Mouse (Mus musculus) layer of hippocampus, adult 11-12 months (tissue): ENCODE measurements around the gene Man2b2.

Experiments used
- DNase-seq: peaks from one replicate; pipeline ENCODE4 v3.0.0; 2022; ENCODE audit warnings: low spot score

Gene Man2b2

DNA sequence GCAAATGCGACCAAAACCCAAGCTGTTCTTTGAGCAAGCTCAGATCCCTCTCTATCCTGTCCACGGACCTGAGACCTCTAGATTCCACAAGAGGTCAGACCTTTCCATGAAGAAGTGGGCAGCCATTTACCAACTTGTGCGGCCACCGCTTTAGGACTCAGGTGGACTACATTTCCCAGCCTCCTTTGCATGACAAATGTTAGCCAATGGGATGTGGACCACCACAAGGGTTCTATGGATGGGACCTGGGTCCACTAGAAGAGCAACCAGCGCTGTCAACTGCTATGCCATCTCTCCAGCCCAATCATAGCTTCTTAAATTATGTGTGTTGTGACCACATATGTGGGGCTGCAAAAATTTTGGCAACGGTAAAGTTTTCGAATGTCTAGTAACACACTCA, 819 bp upstream of the Man2b2 start:
- peak; percentile 53 for DNase-seq

DNA sequence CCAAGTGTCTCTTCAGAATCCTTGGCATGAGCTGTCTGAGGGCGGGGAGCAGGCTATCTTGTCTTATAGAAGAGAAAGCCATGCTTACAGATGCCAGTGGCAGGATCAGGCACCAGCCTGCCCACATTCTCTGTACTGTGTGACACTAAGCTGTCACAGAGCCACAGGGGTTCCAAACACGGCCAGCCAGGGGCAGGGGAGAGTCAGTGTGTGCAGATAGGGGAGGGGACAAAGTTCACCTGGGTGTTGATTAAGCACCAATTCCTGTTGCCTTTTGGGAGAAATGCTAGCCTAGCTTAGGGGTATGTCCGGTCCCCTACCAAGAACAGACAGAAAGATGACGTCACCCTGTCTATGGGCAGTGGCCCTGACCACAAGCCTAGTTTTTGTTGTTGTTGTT, 1.4 kb downstream of the Man2b2 start:
- no peak for DNase-seq

- DNase-seq, result no peak
Measured at GRCm38 (mm10) chr5:36822907-36823306, 7.5 kb downstream of the Man2b2 start.

DNA sequence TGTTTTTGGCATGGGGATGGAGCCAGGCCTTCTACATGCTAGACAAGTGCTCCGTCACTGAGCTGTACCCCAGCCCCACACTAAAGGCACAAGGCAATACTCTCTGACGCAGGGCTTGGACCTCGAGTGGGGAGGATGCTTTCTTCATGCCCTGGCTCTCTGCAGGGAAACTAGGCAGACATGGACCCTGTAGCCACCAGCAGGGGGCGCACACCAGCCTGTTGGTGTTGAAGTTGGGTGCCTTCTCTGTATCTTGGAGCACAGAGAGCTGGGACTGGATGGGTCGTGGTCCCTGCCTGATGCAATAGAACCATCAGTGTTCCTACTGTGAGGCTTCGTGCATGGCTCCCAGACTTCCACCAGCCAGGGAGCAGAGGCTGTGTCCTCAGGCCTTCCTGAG, 10.3 kb downstream of the Man2b2 start:
- peak; percentile 71 for DNase-seq

DNA sequence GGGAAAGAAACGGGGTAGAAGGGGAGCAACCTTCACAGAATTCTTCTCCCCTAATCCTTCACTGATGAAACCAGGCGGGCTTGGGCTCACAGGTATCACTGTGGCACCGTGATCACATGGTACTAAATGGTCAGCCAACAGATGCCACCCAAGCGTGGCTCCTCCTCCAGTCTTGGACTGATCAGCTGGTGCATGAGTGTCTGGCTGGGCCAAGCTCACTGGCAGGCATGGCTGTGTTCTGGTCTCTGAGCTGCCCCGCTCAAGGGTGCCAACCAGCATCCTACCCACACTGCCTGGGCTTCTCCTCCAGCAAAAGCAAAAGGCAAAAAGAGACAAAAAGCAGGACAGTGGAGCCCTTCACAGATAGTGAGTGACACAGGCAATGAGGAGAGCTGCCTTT, 10.7 kb downstream of the Man2b2 start:
- DNase-seq, result no peak

GRCm38 (mm10) chr5:36817738-36818137, 12.7 kb downstream of the Man2b2 start:
- no peak for DNase-seq

DNA sequence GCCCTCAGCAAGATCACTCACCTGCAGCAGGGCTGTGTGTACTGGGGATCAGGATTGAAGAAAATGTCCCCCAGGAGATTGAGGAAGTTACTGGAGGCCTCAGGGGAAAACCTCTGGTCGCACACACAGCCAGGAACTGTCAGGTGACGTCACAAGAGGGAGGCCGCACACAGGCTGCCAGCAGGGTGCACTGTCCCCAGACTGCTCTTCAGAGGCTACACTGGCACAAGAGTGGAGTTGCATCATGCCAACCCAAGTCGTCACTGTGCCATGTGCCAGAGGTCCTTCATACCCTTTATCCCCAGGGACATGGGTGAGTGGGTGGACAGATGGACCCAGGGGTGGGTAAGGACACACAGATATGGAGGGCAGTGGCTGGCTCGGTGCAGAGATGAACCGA, 15.9 kb downstream of the Man2b2 start:
- DNase-seq, result no peak

DNA sequence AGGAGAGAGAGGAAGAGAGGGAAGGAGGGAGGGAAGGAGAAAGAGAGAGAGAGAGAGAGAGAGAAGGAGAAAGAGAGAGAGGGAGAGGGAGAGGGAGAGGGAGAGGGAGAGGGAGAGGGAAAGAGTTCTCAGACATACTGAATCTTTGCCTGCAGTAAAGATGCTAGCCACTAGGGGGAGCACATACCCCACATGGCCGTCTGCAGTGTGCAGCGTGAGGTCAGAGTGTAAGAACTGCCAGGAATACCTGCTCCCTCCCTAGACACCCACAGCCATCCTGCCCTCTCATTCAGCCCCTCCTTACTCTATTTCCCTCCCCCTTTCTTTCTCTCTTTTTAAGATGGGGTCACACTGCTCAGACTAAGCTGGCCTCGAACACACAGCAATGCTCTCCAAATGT, 19.0 kb downstream of the Man2b2 start:
- peak; percentile 74 for DNase-seq

DNA sequence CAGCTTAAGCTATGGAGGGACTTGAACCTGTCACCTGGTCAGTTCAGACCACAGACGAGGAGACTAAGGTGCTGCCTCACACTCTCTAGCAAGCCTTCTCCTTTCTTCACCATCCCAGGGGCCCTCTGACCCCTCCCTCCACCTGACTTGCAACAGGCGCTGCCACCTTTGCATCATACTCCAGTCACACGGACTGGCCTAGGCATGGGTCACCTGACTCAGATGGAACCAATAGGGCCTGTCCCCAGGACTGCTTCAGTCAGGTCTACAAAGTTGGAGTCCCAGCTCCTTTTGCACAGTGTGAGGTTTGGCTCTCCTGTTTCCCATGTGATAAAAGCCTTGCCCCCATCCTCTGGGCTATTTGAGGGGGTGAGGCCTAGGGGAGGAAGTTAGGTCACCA, 19.8 kb downstream of the Man2b2 start:
- DNase-seq, result no peak

DNA sequence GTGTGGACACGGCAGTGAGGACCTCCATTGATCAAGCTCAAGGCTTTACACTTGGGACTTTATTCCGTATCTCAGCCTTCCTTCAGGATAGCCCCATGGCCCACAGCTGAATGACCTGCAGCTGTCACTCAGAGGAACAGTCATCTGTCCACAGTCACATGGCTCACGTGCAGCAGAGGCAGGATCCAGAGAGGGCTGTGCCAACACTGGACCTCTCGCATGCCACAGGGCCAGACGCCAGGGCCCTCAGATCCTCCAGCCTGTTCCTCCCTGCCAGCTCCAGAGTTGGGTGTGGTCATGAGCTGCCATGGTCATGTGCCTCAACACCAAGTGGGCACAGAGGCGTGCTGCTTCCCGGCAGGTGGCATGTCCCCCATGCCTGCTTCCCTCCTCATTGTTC, 21.3 kb downstream of the Man2b2 start:
- DNase-seq, result no peak

DNA sequence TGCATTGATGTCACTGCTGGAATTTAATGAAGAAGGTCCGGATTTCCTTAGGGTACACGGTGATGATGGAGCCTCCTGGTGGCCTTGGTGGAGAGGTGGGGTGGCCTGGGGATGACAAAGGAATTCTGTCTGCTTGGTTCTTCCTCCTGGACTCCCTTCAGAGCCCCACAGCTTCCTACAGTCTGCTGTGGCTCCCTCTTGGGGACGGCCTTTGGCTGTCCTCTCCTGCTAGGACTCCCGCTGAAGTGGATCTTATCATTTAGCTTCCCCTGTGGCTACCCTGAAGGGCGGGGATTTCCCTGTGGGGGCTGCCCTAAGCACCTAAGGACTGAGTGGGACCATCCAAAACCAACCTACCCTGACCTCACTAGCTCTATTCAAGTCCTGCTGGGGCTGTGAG, 23.3 kb downstream of the Man2b2 start:
- no peak for DNase-seq

DNA sequence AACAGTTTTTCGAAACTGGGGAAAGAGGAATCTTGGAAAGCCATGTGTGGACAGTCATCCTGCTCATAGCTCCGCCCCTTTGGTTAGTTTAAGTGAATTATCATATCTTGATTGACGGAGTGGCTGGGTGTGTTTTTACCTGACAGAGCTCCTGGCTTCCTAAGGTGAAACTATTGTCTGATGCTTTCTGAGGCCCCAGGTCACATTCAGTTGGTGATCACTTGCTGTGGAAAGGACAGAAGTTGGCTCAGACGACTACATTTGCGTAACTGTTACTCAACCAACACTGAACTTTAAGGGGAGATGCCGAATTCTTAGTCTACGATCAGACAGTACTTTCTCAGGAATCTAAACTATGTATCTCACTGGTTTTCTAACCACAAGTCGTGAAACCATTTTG, 33.2 kb downstream of the Man2b2 start:
- DNase-seq, result no peak

DNA sequence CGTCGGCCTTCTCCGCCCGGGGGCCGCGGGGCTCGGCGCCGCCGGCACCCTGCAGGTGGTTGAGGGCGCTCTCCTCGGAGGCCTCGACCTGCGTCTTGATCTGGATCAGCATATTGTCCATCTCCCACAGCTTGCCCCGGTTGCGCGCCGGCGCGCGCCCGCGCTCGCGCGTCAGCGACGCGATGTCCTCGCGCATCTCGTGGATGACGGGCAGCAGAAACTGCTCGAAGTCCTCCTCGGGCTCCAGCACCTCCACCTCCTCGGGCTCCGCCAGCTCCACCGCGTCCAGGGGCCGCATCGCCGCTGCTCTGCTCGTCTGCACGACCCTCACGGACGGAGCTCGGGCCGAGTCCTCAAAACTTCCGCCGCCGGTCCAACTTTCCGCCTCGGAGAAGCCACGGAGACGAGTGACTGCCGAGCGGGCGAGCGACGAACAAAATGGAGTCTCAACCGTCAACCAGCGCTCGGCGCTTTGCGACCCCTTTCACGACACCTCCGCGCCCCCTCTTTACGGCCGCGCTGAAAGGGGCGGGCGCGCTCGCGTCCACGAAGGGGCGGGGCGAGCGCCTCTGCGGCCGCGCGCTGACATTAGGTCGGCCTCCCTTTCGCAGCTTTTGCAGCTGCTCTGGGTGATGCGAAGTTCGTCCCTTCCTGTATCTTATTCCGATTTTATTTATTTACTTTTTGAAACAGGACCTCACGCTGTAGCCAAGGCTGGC, 34.0 kb downstream of the Man2b2 start, which contains the start of gene Mrfap1:
Mrfap1 (minus strand) TSS at position 477 of the 719 bp plus-strand sequence.
- peak; percentile 93 for DNase-seq

GRCm38 (mm10) chr5:36795647-36796295, 34.7 kb downstream of the Man2b2 start:
- DNase-seq, result peak; percentile 72

DNA sequence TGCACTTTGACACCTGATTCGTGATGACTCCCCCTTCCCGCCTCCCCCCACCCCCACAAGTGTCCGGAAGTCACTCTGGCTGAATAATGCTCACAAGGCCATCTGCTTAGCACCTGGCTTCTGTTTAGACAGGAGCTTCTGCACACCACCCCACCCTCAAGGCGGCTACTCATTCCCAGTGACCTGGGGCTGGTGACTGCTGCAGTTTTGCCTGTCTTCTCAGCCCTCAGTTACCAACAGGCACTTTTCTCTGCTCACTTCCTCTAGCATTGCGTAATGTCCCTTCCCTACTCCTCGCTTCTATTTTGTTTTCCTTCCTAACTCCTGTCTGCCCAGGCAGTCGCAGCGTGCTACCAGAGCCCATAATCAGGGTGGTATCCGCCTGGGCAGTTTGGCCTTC, 38.6 kb downstream of the Man2b2 start:
- DNase-seq, result no peak

- DNase-seq, result no peak
Measured at GRCm38 (mm10) chr5:36786052-36786451, 44.4 kb downstream of the Man2b2 start.

DNA sequence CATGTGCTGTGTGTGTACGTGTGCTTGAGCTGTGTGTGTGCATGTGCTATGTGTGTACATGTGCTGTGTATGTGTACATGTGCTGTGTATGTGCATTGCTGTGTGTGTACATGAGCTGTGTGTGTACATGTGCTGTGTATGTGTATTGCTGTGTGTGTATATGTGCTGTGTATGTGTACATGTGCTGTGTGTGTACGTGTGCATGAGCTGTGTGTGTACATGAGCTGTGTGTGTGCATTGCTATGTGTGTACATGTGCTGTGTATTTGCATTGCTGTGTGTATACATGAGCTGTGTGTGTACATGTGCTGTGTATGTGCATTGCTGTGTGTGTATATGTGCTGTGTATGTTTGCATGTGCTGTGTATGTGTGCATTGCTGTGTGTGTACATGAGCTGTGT, 50.9 kb downstream of the Man2b2 start:
- no peak for DNase-seq

GRCm38 (mm10) chr5:36778901-36779300, 51.6 kb downstream of the Man2b2 start:
- no peak for DNase-seq

DNA sequence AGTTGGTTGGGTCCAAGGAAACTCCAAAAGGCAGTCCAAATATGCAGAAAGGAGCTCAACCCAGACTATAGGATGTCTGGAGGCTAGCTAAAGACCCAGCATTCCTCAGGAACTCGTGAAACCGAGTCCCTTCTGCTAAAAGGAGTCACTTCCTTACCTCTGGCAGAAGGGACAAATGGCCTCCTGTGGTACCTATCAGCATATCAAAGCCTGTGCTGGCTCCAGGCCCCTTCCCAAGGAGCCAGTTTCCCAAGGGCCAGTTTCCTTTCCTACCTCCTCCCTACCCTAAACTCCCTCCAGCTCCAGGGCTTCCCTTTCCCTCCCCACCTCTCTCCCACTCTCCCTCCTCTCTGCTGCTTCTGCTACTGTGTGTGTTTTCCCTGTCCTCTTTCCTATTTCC, 53.3 kb downstream of the Man2b2 start:
- DNase-seq, result no peak

DNA sequence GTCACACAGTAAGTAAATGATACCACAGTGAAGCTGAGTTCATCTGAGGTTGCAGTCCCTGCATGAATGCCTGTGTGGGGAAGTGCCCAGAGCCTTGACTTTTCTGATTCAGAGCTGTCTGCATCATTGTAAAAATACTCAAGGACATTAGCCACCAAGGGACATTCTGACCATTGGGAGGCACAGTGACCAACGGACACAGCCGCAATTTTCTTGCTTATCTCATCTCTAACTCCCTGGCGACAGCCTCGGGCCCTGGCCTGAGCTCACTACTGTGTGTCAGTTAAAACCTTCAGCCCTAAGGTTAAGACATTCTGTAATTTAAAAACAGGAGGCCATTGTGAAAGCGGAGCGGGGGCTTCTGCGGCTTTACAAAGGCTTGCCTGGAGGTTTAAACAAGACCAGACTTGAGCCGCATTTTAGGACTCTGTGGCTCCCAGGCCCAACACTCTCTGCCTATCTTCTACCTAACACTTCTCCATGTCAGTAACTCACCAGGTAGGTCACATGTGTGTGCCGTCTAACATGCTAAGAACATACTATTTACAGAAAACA, 54.4 kb downstream of the Man2b2 start:
- DNase-seq, result no peak

DNA sequence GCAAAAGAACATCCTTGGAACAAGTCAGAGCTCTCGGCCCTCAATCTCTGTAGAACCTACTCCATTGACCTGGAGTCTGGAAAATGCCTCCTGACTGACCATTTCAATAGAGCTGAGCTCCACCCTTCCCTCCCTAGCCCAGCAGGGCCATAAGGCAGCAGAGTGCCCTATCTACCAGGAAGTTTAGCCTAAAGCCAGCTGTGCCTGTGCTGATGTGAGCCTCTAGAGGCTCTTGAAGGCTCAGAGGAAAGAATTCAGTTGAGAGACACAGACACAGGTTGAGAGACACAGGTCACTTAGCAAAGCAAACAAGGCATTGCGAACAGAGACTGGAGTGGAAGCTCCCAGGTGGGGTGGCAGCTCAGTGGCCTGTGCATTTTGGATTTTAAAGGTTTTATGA, 55.1 kb downstream of the Man2b2 start:
- no peak for DNase-seq

DNA sequence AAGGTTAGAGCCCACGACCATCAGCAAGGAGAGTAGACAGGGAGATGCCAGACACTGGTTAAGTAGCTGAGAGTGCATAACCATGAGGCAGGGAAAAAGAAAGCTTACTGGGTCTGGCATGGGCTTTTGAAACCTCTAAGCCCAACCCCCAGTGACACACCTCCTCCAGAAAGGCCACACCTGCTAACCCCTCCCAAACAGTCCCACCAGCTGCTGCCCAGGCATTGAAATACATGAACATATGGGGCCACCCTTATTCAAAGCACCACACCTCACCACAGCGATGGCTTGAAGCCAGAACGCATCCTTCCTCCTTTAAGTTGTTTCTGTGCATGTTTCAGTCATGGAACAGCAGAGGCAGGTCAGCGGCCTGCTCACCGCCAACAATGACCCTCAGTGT, 57.9 kb downstream of the Man2b2 start:
- no peak for DNase-seq

DNA sequence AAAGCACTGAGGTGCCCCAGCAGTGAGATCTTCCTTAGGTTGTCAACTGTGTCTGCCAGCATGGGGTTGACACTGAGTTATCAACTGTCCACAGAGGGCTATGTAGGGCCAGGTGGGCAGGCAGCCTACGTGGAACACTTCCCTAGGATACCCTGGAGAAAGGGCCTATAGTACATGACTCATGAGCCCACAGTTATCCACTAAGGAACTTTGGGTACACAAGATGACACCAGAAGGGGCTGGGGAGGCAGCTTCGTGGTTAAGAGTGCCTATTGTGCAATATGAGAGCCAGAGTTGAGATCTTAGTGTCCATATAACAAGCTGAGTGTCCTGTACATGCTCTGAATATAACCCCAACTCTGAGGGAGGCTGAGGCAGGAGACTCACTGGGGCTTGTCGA, 60.9 kb downstream of the Man2b2 start:
- DNase-seq, result no peak
